ENCODE assay signal across 8 mouse cellular contexts in the genomic region with DNA sequence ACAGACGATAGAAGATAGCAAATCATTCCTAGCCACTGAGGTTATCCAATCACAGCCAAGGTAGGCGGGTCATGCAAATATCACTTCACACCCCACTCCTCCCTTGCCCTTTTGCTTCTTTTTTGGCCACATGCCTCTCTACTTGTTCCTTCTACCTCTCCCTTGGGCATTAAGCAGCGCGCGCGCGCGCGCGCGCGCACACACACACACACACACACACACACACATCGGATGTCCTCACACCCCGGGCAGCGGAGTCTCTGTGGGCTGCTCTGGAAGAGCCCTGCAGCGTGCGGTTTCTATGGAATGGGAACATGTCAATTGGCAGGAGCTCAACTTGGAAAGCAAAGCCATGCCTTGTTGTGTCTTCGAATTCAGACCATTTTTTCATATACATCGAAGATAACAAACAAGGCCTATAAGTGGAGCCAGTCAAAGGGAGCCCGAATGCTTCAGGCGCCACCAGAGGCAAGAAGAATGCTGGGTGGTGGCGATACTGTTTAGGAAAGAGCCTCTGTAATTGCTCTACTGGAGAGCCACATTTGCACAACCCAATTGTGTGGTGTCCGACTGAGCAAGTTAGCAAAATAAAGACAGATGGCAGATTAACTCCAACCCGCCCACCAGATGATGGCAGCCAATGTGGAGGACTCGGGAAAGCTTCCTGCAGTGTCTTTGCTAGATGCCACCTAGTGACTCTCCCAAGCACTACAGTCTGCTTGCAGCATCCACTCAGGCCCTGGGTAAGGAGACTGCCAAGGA.
DNase-seq lines count a peak whose midpoint lies in the region; ATAC-seq and TF ChIP-seq lines count a peak whose summit lies in the region.

No protein-coding gene starts in this region.

- H3K27me3 ChIP-seq in embryonic facial prominence, embryonic 15.5 days: no peaks in the 10 kb centered on the region
- no peaks in the 10 kb centered on the region for H3K27me3 ChIP-seq in heart, embryonic 16.5 days (ENCODE audit: control insufficient read depth, insufficient read depth, low read length)
- no peaks in the 10 kb centered on the region for H3K27me3 ChIP-seq in stomach, embryonic 15.5 days (replicated peaks)

- no peaks in the 10 kb centered on the region for H3K9me3 ChIP-seq in embryonic facial prominence, embryonic 15.5 days (replicated peaks)
- H3K9me3 ChIP-seq in heart, embryonic 16.5 days (replicated peaks; ENCODE audit: control insufficient read depth, low read length): no peaks in the 10 kb centered on the region
- H3K9me3 ChIP-seq in stomach, embryonic 15.5 days: no peaks in the 10 kb centered on the region

- peak; percentile 94 for DNase-seq in ES-CJ7 (ENCODE audit: low read depth, low spot score)
- peak; percentile 80 to 89 for DNase-seq in left cerebral cortex, adult 18-20 months (ENCODE audit: low spot score in 2 of 2)
- no peak for DNase-seq in urinary bladder, adult 2 months (ENCODE audit: low spot score)

- H3K4me1 ChIP-seq in bone marrow, adult 2 months (ENCODE audit: control insufficient read depth, insufficient read depth, low read length): no peaks in the 10 kb centered on the region
- H3K4me1 ChIP-seq in embryonic facial prominence, embryonic 15.5 days: peaks cover 23% of the 10 kb centered on the region; the same call in 1 of the 2 replicates
- H3K4me1 ChIP-seq in heart, embryonic 16.5 days (ENCODE audit: control insufficient read depth, insufficient read depth, low read length): peaks cover 12% of the 10 kb centered on the region
- peaks cover 5% of the 10 kb centered on the region; the same call in 1 of the 2 replicates for H3K4me1 ChIP-seq in stomach, embryonic 15.5 days

- no peak overlapping the region for H3K4me3 ChIP-seq in bone marrow, adult 2 months (replicated peaks; ENCODE audit: control insufficient read depth, low read depth, low read length)
- H3K4me3 ChIP-seq in embryonic facial prominence, embryonic 15.5 days (replicated peaks): no peak overlapping the region
- H3K4me3 ChIP-seq in heart, embryonic 16.5 days (ENCODE audit: low read length): no peak overlapping the region
- H3K4me3 ChIP-seq in stomach, embryonic 15.5 days (replicated peaks): no peak overlapping the region

- ATAC-seq in embryonic facial prominence, embryonic 15.5 days (ENCODE audit: insufficient number of reproducible peaks, low FRiP score, low TSS enrichment, low read depth): peak; percentile 67
- no peak; the same call in 1 of the 2 replicates for ATAC-seq in heart, embryonic 16.5 days (replicated peaks; ENCODE audit: extremely low read depth, insufficient read depth, low FRiP score)
- peak; percentile 77 for ATAC-seq in megakaryocyte progenitor cell, adult 5-6 weeks (replicated peaks; ENCODE audit: poor library complexity)
- ATAC-seq in stomach, embryonic 15.5 days (ENCODE audit: insufficient read depth, low FRiP score, low read depth): no peak

- 85% methylated on average over 25 of the region's 25 CpGs for WGBS in bone marrow, adult 2 months
- 52% methylated on average over 25 of the region's 25 CpGs for WGBS in embryonic facial prominence, embryonic 15.5 days
- WGBS in heart, embryonic 16.5 days: 55% methylated on average over 25 of the region's 25 CpGs
- 67% methylated on average over 25 of the region's 25 CpGs for WGBS in stomach, embryonic 15.5 days

- no peak for TF ChIP-seq POLR2A in bone marrow, adult 2 months (IDR thresholded peaks at IDR 0.05; ENCODE audit: borderline replicate concordance, control insufficient read depth, low read depth, low read length)

- no peaks in the 10 kb centered on the region for H3K36me3 ChIP-seq in embryonic facial prominence, embryonic 15.5 days
- H3K36me3 ChIP-seq in heart, embryonic 16.5 days (ENCODE audit: control insufficient read depth, insufficient read depth): no peaks in the 10 kb centered on the region
- H3K36me3 ChIP-seq in stomach, embryonic 15.5 days: no peaks in the 10 kb centered on the region

- H3K27ac ChIP-seq in bone marrow, adult 2 months (ENCODE audit: control insufficient read depth, insufficient read depth, low read depth, low read length, poor library complexity): no peak overlapping the region
- H3K27ac ChIP-seq in embryonic facial prominence, embryonic 15.5 days (replicated peaks): peak overlapping the region; percentile 60; the same call in 1 of the 2 replicates
- peak overlapping the region; percentile 30; the same call in 1 of the 2 replicates for H3K27ac ChIP-seq in heart, embryonic 16.5 days (ENCODE audit: low read length)
- H3K27ac ChIP-seq in stomach, embryonic 15.5 days: 0 out of 2 replicates have a peak overlapping the region, but pooled peaks have one; percentile 10

- H3K9ac ChIP-seq in embryonic facial prominence, embryonic 15.5 days: no peak overlapping the region
- H3K9ac ChIP-seq in heart, embryonic 16.5 days (ENCODE audit: low read length): no peak overlapping the region
- no peak overlapping the region for H3K9ac ChIP-seq in stomach, embryonic 15.5 days

- peak; percentile 11; the same call in 1 of the 2 replicates for TF ChIP-seq CTCF in bone marrow, adult 2 months (IDR thresholded peaks at IDR 0.05; ENCODE audit: control insufficient read depth, insufficient read depth, low read length)

- H3K4me2 ChIP-seq in embryonic facial prominence, embryonic 15.5 days (replicated peaks): 0 out of 2 replicates have a peak overlapping the region, but pooled peaks have one; percentile 15
- H3K4me2 ChIP-seq in heart, embryonic 16.5 days (ENCODE audit: low read depth, low read length): peak overlapping the region; percentile 37
- H3K4me2 ChIP-seq in stomach, embryonic 15.5 days: no peak overlapping the region

Comparison
In these comparisons a context has a peak if more than half of its experiments do, and no peak if none do; other contexts are left out.
1. ATAC-seq: peak in embryonic facial prominence, embryonic 15.5 days (single experiment) and megakaryocyte progenitor cell, adult 5-6 weeks (single experiment); none in heart, embryonic 16.5 days (single experiment) and stomach, embryonic 15.5 days (single experiment).